In genomic region chr1:51538836-51539235, GRCm38 (mm10) we compare ENCODE assay signal across 13 mouse cellular contexts.
"Had no signal": no experiment of that assay in that cellular context is flagged by ENCODE, and none has a peak within 500 bp of the region (broad histone marks: within the 10 kb centered on the region; RNA-seq: fewer than 3 reads in every experiment).

No protein-coding gene starts in this region.

- H3K4me3 ChIP-seq: intestine, embryonic 15.5 days; liver, embryonic 13.5 days had no signal

- H3K9ac ChIP-seq: intestine, embryonic 15.5 days; liver, embryonic 13.5 days had no signal

- H3K4me2 ChIP-seq: intestine, embryonic 15.5 days; liver, embryonic 13.5 days; midbrain, embryonic 11.5 days had no signal

- H3K27me3 ChIP-seq: intestine, embryonic 15.5 days; liver, embryonic 13.5 days had no signal

- H3K4me1 ChIP-seq: liver, embryonic 13.5 days had no signal

- H3K36me3 ChIP-seq: intestine, embryonic 15.5 days; liver, embryonic 13.5 days had no signal

- DNase-seq: kidney, adult 18-20 months; layer of hippocampus, adult 9-11 months; liver, embryonic 13.5 days; lung, adult 2 months; lung, postnatal 14 days; lung, postnatal 4 days; midbrain, embryonic 14.5 days; right cerebral cortex, postnatal 25 days; spleen, adult 18-20 months; thymus, adult 18-20 months; thymus, postnatal 36 days had no signal

- H3K9me3 ChIP-seq: intestine, embryonic 15.5 days; liver, embryonic 13.5 days had no signal

- H3K27ac ChIP-seq: intestine, embryonic 15.5 days; liver, embryonic 13.5 days had no signal
